Mouse (Mus musculus) C2C12 (cell line): ENCODE measurements around the gene AC134908.4.

ENCODE experiments used
- CTCF ChIP-seq: IDR thresholded peaks from one replicate; pipeline ENCODE4 v1.5.1; 2011; ENCODE audit not compliant: control insufficient read depth, insufficient read depth, insufficient read length
- USF1 ChIP-seq: IDR thresholded peaks from one replicate; pipeline ENCODE4 v1.6.1; 2011; ENCODE audit warnings: low read depth, mild to moderate bottlenecking, control low read depth, moderate library complexity

- no peak for TF ChIP-seq CTCF
- no peak for TF ChIP-seq USF1
Observed at GRCm38 (mm10) chr17:25769331-25769730, 26.1 kb downstream of the AC134908.4 start.
